Mouse (Mus musculus) telencephalon, adult 2 months (tissue): Measurements from ENCODE around the gene Olfr1217.
"Not testable (repeated sequence)": the region's sequence is repeated elsewhere in the genome, so short reads cannot be mapped to it uniquely, and the experiment has no call there.

Experiments
- DNase-seq: peaks from one replicate; pipeline ENCODE4 v3.0.0-alpha.2; 2011; ENCODE audit warnings: low read depth, low spot score

Olfr1217 gene

DNA sequence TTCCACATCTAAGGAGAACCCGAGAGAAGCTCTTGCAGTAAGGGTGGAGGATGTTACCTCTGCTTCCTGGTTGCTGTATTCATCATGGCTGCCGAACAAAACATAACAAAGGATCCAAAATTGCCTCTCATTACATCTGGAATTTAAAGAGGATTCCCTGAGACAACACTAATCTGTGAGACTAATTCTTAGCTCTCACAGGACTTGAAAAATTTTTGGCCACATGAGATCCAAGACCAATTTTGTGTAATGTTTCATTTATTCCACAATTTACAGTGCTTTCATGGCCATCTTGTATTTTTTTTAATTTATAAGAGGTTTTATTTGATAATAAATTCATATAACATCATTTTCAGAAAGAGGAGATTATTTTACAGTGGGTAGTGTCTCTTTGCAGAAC is at the start of gene Olfr1217:
Gene Olfr1217, minus strand, starts transcription at position 101 of the 400 bp plus-strand sequence.
- DNase-seq = no peak

DNA sequence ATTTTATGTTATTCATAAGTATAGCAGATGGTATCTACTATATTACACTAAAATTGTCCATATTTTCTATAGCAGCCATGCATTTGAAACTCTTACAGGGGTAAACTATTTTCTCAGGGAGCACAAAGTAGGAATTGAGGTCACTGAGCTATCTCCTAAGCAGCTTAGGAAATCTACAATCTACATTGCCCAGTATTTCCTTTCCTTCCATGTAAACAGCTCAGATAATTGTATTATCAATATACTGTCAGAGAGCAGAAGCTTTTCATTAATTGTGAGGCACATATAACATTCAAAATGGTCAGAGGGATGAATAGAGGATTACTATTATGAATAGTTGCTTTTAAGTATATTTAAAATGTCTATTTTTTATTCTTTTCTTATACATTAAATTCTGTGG is 49.6 kb upstream of the Olfr1217 start:
- no peak for DNase-seq

- DNase-seq = no peak
Measured at GRCm38 (mm10) chr2:89061087-89061486, 29.2 kb upstream of the Olfr1217 start, which contains the start of gene Olfr1218. Gene Olfr1218, minus strand, starts transcription at chr2:89061187.

DNA sequence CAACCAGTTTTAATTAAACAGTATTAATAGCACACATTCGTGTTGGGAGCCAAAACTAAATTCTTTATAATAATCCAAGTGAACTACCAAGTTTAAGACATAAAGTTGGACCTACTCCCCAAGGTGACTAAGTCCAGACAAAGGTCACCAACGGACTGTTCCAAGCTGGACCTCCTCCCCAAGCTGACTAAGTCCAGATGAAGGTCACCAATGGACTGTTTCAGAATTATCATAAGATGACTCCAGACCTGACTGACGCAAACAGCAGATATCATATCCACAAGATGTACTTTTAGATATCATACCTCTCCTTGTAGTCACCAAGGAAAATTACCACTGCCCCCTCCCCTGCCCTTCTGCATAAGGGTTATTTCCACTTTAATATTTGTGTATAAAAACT is 10.4 kb downstream of the Olfr1217 start:
- DNase-seq = not testable (repeated sequence)

- no peak for DNase-seq
Measured at GRCm38 (mm10) chr2:89018240-89018639, 13.6 kb downstream of the Olfr1217 start, which contains the start of gene Olfr1216. Gene Olfr1216, minus strand, starts transcription at chr2:89018340.

DNA sequence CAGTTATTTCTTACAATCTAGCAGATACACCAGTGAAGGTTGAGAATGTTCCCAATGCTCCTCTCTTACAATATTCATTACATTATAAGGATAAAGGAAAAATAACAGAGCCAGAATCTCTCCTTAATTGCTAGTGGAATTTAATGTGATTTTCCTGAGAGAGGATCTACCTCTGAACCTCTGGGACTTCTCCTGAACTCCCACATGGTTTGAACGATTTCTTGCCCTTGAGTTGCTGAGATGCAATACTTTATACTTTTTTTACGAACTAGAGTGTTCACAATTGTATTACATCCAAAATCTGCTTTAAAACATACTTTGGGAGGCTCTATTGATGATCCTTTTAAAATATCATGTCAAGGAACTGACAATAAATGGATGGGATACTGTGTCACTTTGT is 25.0 kb downstream of the Olfr1217 start, which contains the start of gene Olfr1215:
Gene Olfr1215, minus strand, starts transcription at position 101 of the 400 bp plus-strand sequence.
- no peak for DNase-seq

- DNase-seq = no peak
Measured at GRCm38 (mm10) chr2:88992553-88992952, 39.3 kb downstream of the Olfr1217 start, which contains the start of gene Olfr1214. Gene Olfr1214, minus strand, starts transcription at chr2:88992653.

- no peak for DNase-seq
Measured at GRCm38 (mm10) chr2:88980181-88980580, 51.7 kb downstream of the Olfr1217 start, which contains the start of gene Gm13762. Gene Gm13762, minus strand, starts transcription at chr2:88980281.
